Mouse (Mus musculus) right cerebral cortex, adult 2 months (tissue): ENCODE data around the gene Pcsk7.

Experiments used
- DNase-seq, 2 experiments: peaks; one replicate each; pipeline ENCODE4 v3.0.0; 2021 to 2022; ENCODE audit warnings: low spot score in 2 of 2

Gene Pcsk7

GRCm38 (mm10) chr9:45938952-45939637 is 32.8 kb downstream of the Pcsk7 start:
- no peak for DNase-seq

DNA sequence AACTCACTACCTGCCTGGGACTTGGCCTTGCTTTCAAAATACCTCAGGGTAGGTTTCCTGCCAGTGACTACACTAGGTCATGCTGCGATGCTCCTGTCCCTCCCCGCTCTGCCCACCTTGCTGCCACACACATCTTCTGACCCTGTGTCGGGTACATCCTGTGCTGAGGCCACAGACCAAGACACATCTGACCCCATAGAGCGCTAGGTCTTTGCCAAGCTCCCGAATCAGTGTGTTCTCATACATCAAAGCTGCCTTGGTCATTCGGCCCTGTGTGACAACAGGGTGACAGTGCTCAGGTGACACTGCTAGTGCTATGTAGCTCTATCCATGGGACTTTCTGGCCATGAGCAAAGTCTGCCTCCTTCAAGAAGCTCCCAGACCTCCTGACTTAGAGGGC is 33.5 kb downstream of the Pcsk7 start:
- DNase-seq: no peak

- no peak for DNase-seq
These were observed 35.1 kb downstream of the Pcsk7 start for GRCm38 (mm10) chr9:45941329-45941888.

- no peak for DNase-seq
These were observed 36.2 kb downstream of the Pcsk7 start for GRCm38 (mm10) chr9:45942464-45942863.

DNA sequence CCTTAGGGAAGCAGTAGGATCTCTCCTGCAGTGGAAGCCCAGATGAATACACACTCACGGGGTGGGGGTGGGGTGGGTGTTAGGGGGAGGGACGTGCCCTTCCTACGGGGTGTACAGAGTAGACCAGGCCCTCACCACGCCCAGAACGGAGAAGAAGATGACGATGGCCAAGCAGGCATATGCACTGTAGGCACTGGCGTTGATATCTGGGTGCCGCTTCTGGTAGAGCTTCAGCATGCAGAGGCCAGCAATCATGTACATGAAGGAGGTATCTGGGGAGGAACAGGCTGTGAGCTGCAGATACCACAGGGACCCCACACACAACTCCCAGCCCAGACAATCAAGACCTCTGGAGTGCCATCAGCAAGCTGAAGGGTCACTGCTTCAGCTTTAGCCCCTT is 36.6 kb downstream of the Pcsk7 start:
- no peak for DNase-seq

DNA sequence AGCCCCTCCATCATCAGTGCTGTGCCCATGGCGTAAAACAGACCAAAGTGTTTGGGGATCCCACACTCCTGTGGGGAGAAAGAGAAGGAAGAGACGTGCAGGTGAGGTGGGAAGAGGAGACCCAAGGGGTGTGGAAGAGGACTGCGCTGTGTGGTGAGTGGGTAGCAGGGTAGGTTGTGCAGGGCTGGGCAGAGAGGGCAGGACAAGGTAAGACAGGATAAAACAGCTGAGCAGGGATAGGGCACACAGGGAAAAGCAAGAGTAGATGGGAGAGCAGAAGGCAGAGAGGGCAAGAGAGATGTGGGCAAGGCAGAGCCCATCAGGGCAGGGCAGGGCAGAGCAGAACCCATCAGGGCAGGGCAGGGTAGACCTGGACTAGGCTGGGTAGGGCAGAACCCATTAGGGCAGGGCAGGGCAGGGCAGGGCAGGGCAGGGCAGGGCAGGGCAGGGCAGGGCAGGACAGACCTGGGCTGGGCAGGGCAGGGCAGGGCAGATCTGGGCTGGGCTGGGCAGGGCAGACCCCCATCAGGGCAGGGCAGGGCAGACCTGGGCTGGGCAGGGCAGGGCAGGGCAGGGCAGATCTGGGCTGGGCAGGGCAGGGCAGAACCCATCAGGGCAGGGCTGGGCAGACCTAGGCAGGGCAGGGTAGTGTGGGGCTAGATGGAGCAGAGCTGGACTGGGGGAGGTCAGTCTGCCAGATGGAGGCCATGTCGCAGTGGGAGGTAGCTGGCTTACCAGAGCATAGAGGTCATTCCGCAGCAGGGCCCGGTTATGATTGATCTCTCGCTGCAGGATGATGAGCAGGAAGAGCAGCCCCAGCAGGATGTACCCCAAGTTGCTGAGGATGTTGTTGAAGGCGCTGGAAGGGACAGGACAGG is 37.6 kb downstream of the Pcsk7 start:
- DNase-seq: no peak

DNA sequence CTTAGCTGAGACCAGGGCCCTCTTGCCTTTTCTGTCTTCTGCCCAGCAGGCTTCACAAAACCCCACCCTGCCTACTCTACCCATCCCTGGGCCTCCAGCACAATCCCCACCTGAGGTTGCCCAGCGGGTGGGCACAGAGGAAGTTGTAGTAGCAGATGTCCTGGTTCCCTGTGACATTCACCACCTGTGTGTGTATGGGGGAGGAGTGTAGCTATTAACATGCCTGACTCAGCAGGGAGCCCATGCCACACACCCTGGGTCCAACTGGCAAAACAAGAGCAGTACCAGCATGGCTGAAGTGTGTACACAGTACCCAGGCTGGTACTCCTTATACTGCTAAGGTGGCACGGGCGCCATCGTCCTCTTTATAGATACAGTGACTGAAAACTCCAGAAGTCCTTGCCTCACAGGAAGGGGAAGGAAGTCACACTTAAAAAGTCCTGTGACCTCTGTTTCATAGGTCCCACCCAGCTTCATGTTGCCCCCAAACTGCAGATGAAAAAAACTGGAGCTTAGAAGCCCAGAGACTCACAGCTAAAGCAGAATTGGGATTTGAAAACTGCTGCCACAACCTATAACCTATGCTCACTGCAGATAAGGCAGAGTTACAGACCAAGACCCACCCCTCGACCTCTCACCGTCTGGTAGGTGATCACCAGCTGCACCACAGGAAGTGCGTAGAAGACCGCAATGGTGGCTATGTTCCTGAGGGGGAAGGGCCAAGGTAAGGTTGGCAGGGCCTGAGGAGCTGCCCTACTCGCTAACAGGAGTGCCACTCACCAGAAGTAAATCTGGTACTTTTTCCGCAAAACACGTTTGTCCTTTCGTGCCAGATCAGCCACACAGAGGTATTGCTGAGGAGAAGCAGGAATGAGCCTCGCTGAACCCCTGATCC is 38.5 kb downstream of the Pcsk7 start:
- no peak for DNase-seq

DNA sequence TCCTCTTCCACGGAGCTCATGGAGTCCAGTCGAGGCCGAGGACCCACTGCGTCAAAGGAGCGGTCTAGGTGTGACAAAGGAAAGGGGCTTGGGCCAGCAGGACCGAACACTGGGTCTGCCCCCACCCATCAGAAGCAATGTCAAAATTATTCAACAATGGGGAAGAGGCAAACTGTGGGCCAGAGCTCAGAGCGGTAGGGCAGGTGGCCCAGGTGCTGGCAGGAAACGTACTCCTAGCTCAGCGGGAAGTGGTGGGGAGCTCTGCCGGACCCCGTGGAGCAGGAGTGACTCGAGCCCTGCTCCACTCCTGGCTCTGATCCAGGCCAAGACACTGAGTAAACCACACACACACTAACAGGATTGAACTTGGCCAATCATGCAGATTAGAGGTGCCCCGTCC is 39.4 kb downstream of the Pcsk7 start:
- no peak for DNase-seq

- no peak for DNase-seq
These were observed 40.0 kb downstream of the Pcsk7 start for GRCm38 (mm10) chr9:45946182-45946871.

DNA sequence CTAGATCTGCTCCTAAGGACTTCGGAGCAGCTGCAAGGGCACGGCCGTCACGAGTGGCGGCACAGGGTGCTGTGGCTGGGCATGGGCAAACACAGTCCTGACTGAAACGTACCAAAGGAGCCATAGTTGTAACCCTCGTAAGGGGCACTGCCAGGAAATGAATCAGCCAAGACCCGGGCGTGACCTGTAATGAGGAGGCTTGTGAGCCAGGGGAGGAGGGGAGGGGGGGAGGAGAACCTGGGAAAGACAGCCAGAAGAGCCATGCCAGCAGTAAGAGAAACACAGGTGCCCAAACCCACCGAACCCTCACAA is 40.5 kb downstream of the Pcsk7 start:
- no peak for DNase-seq

DNA sequence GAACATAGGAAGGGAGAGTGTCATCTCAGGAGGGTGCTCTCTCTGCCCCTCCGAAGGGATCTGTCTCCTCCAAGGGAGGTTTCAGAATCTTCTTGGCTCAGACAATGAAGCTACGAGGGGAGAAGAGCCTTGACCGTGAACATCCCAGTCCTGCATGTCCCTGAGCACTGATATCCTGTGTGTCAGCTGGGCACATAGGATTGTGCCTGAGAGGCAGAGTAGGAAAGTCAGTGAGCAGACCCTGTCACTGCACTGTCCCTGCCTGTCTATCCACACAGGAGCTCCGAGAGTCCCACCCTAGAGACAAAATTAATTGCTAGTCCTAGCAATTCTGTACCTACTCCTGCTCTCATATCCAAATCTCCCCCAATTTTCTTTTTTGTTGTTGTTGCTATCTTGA is 45.8 kb downstream of the Pcsk7 start:
- no peak for DNase-seq

- DNase-seq: no peak
These were observed 46.6 kb downstream of the Pcsk7 start for GRCm38 (mm10) chr9:45952890-45953289.

DNA sequence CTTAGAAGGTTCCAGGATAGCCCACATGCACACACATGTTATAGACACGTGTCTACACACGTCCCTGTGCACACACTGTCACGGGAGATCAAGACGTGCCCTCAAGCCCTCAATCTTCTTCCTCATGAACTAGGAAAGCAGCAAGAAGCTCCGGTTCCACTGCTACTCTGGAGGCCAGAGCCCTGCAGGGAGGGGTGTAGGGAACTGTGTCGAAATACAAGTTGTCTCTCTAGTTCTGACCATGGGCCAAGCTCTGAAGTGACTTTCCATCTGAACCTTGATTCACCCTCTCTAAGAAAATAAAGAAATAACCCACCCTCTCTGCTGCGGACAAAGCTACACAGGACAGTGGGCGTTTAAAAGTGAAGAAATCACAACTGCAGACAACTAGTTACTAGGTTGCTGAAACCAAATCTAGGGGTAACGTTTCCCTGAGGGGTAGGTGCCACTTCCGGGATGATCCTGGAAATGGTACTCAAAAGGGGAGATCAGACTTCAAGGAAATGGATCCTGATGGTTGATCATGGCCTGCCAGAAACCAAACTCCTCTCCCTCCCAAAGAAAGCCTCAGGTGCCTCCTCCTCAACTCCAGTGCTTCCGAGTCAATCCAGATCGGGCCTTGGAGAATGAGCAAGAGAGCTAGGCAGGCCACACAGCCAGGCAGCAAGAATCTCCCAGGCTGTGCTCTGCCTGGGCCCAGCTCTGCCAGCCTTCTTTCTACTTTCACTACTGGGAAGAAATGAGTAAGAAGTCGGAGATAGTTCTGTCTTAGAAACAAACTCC is 47.4 kb downstream of the Pcsk7 start:
- no peak for DNase-seq

DNA sequence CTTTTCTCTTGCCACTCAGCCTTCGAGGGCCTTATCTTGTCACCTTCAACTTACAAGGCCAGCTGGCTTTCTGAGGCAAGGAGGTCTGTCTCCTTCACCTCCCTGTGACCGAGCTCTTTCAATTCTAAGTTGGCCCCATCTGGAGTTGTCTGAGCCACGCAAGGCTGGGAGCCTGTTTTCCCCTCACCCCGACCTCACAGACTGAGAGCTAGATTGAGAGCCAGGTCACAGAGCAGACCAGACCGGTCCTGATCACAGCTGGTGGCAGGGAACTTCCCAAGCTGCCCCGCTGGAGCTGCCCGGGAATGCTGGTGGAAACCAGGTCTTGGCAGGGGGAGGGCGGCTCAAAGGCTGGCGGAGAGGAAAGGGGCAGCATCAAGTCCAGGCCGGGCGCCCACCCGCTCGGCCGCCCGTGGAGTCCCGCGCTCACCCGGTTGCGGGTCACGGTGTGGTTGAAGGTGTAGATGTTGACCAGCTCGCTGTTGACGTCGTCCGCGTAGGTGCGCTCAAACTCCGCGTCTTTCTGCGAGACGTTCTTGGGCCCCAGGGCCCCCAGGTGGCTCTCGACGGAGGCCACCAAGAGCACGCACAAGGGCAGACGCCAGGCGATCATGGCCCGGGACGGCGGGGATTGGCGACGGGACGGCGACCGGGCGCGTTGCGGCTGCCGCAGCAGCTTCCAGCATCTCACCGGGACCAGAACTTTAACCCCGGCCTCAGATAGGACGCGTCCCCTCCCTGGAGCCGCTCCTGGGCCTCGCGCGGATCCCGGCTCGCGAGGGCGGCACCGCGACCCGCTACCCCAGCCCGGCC is 48.2 kb downstream of the Pcsk7 start:
- DNase-seq: peak; percentile 50 to 68

DNA sequence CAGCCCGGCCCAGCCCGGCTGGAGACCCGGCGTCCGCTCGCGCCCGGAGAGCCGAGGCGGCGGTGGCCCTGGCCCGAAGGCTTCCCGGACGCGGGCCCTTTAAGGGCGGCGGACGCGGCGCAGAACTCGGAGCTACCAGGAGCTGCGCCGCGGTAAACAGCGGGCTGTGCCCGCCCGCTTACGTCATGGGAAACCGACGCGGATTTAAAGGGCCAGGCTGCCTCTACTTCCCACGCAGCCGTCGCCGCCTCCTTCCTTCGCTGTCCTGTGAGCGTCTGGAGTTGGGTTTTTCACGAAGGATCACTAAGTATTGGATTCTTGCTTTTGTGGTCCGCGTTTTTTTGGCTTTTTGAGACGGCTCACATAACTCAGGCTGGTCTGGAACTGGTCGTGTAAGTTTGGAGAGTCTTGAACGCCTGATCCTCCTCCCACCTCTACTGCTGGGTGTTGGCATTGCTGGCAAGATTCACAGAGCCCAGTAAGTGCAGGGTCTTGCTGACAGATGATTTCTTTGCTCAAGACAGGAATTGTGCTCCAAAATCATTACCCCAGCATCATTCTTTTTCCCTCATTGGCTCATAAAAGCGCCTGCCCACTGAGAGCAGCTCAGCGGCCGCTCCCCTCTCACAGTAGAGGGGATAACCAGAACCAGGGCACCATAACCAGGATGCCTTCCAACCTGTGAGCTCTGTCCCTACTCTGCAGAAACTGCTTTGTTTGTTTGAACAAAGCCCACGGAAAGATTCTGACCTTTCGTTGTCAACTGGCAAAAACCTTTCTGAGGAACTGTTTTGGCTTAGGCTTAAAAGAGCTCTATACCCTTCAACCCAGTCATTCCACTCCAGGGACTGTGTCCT is 49.0 kb downstream of the Pcsk7 start, which contains the start of gene Sidt2:
Gene Sidt2, minus strand, starts transcription at position 152 of the 857 bp plus-strand sequence.
- peak; percentile 88 to 94 for DNase-seq

- DNase-seq: no peak
These were observed 51.9 kb downstream of the Pcsk7 start for GRCm38 (mm10) chr9:45958023-45958670.

DNA sequence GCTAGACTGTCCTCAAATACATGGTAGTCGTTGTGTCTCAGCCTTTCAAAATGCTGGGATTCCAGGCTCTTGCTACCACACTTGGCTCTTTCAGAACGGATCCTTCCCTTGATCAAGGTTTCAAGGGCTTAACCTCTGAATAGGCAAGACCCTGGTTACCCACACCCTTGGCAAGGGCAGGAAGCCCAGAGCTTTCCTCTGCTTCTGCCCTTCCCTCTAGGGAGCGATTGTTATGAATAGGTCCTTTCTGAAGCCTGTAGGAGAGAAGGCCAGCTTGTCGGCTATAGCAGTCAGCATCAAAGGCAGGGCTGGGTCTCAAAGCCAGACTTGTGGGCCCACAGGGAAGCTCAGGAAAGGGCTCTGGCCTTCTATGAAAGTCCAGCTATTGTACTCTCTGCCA is 52.6 kb downstream of the Pcsk7 start:
- DNase-seq: no peak

DNA sequence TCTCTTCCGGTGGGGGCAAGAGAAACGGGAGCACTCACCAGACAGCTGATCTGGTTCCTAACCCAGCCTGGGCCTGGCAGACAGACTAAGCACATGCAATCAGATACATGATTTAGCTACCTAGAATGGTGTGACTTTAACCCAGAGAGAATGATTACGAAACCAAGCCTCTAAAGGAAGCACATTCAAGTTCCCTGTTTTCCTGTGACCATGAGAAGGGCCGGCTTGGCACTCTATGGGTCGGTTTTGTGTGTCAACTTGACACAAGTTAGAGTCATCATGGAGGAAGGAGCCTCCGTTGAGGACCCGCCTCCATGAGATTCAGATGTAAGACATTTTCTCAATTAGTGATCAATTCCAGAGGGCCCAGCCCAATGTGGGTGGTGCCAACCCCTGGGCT is 53.4 kb downstream of the Pcsk7 start:
- no peak for DNase-seq
